Mouse (Mus musculus): ENCODE results near the gene C2cd3. TPM values are rescaled to one million over a fixed set of nuclear protein-coding genes. Genes with fewer than 3 reads are reported as not detected.
A peak's percentile ranks its signal among the peaks of the same experiment; 100 is the strongest.
"Not testable (repeated sequence)": the region's sequence is repeated elsewhere in the genome, so short reads cannot be mapped to it uniquely, and the experiment has no call there.

The C2cd3 gene
- polyA plus RNA-seq, 1 experiment from 2014 or later: 17.5 TPM

- Histone ChIP-seq H3K27ac (replicated peaks) (no peak overlapping the region), H3K4me1 (replicated peaks) (no peaks in the 10 kb centered on the region), H3K9me3 (no peaks in the 10 kb centered on the region), H3K27me3 (no peaks in the 10 kb centered on the region), H3K36me3 (0 out of 2 replicates have a peak, but pooled peaks cover 5% of the 10 kb centered on the region), H3K4me3 (no peak overlapping the region), H3K9ac (no peak overlapping the region), H3K4me2 (no peak overlapping the region)
- 92% methylated on average over 9 of the region's 9 CpGs for WGBS
- ATAC-seq (ENCODE audit: low FRiP score, low read depth): no peak
These were observed 101.9 kb downstream of the C2cd3 start for GRCm38 (mm10) chr7:100473846-100474454.

DNA sequence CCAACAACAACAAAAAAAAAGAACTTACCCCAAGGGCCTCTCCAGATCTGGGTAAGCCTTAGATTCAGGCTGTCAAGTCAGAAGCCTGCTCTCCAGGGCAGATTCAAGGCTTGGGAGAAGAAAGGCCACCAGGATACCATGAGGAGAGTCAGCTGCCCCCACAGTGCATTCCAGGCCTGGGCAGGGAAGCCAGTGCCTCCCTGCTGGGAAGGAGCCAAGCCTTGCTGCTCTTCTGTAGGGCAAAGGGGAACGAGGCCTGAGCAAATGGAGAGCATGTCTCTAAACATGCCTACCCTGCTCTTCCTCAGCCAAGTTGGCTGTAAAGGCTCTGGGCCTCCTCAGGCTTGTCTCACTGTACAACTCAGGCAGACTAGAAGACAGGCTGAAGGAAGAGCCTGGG is 102.6 kb downstream of the C2cd3 start:
- no peak overlapping the region for H3K9ac ChIP-seq
- H3K4me1 ChIP-seq (replicated peaks): no peaks in the 10 kb centered on the region
- H3K4me2 ChIP-seq: no peak overlapping the region
- H3K9me3 ChIP-seq: no peaks in the 10 kb centered on the region
- H3K36me3 ChIP-seq: 0 out of 2 replicates have a peak, but pooled peaks cover under 1% of the 10 kb centered on the region
- WGBS: 56% methylated on average over 1 of the region's 1 CpGs
- no peak for ATAC-seq (ENCODE audit: low FRiP score, low read depth)
- H3K4me3 ChIP-seq: no peak overlapping the region
- H3K27ac ChIP-seq (replicated peaks): no peak overlapping the region
- no peaks in the 10 kb centered on the region for H3K27me3 ChIP-seq

- Histone ChIP-seq H3K4me3 (no peak overlapping the region), H3K4me1 (replicated peaks) (no peaks in the 10 kb centered on the region), H3K36me3 (no peaks in the 10 kb centered on the region), H3K27ac (replicated peaks) (no peak overlapping the region), H3K4me2 (no peak overlapping the region), H3K27me3 (no peaks in the 10 kb centered on the region), H3K9ac (no peak overlapping the region), H3K9me3 (no peaks in the 10 kb centered on the region)
- 74% methylated on average over 20 of the region's 20 CpGs for WGBS
- no peak for ATAC-seq (ENCODE audit: low FRiP score, low read depth)
These were observed 107.2 kb downstream of the C2cd3 start for GRCm38 (mm10) chr7:100479100-100479822.

DNA sequence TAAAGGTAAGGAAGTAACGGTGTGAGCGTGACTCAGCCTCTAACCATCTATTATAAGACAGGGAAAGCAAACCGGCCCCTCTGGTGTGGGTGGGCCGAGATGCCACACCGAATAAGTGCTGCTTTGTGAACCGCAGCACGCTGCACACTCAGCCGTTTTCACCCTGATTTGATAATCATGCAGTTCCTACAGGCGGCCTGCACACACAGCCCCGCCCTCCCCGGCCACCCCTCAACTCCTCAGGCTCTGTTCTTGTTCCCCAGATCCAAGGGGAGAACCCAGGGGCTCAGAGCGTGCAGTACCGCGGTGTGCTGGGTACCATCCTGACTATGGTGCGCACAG is 107.8 kb downstream of the C2cd3 start:
- H3K27me3 ChIP-seq: no peaks in the 10 kb centered on the region
- no peak overlapping the region for H3K9ac ChIP-seq
- no peak overlapping the region for H3K4me3 ChIP-seq
- no peak overlapping the region for H3K4me2 ChIP-seq
- no peaks in the 10 kb centered on the region for H3K4me1 ChIP-seq (replicated peaks)
- H3K27ac ChIP-seq (replicated peaks): no peak overlapping the region
- no peak for ATAC-seq (ENCODE audit: low FRiP score, low read depth)
- 66% methylated on average over 15 of the region's 15 CpGs for WGBS
- no peaks in the 10 kb centered on the region for H3K9me3 ChIP-seq
- no peaks in the 10 kb centered on the region for H3K36me3 ChIP-seq

DNA sequence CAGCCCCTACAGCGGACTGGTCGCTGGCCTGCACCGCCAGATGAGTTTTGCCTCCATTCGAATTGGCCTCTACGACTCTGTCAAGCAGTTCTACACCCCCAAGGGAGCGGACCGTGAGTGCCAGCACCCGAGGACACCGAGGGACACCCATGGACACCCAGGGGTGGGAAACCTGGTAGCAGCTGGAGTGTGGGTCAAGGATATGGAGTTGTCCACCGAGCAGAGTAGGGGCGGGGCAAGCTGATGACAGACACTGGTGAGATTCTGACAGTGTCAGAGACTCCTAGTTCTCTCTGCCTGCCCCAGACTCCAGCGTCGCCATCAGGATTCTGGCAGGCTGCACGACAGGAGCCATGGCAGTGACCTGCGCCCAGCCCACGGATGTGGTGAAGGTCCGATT is 108.1 kb downstream of the C2cd3 start:
- no peak overlapping the region for H3K27ac ChIP-seq (replicated peaks)
- no peaks in the 10 kb centered on the region for H3K9me3 ChIP-seq
- WGBS: 86% methylated on average over 17 of the region's 17 CpGs
- H3K4me2 ChIP-seq: no peak overlapping the region
- H3K4me1 ChIP-seq (replicated peaks): no peaks in the 10 kb centered on the region
- H3K36me3 ChIP-seq: no peaks in the 10 kb centered on the region
- no peak for ATAC-seq (ENCODE audit: low FRiP score, low read depth)
- no peaks in the 10 kb centered on the region for H3K27me3 ChIP-seq
- H3K4me3 ChIP-seq: no peak overlapping the region
- H3K9ac ChIP-seq: no peak overlapping the region

- H3K4me1 ChIP-seq (replicated peaks); H3K9ac ChIP-seq; H3K4me3 ChIP-seq; H3K27ac ChIP-seq (replicated peaks); H3K4me2 ChIP-seq; H3K36me3 ChIP-seq; H3K9me3 ChIP-seq; ATAC-seq (ENCODE audit: low FRiP score, low read depth); H3K27me3 ChIP-seq: not testable (repeated sequence)
- 81% methylated on average over 2 of the region's 2 CpGs for WGBS
These were observed 110.0 kb downstream of the C2cd3 start for GRCm38 (mm10) chr7:100482046-100482445.

DNA sequence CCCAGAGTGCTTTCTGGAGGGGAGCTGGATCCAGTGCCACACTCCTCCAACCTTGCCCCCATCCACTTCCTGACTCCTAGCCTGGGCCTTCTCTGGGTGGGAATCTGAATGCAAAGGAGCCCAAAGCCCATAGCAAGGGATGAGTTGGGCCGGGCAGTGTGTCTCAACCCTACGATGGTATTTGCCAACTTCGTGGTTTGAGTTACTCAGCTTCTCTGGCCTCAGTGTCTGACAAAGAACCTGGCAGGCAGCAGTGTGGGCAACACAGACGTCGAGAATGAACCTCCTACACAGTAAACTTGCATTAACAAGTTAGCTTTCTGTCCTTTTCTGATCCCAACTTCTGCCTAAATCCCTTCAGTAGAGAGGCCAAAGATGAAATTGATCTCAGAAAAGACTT is 112.5 kb downstream of the C2cd3 start:
- Histone ChIP-seq H3K4me3 (no peak overlapping the region), H3K9me3 (no peaks in the 10 kb centered on the region), H3K27ac (replicated peaks) (no peak overlapping the region), H3K4me1 (replicated peaks) (0 out of 2 replicates have a peak, but pooled peaks cover 3% of the 10 kb centered on the region), H3K36me3 (no peaks in the 10 kb centered on the region), H3K27me3 (no peaks in the 10 kb centered on the region), H3K4me2 (no peak overlapping the region), H3K9ac (no peak overlapping the region)
- 78% methylated on average over 5 of the region's 5 CpGs for WGBS
- ATAC-seq (ENCODE audit: low FRiP score, low read depth): no peak

GRCm38 (mm10) chr7:100487301-100487700 is 115.3 kb downstream of the C2cd3 start:
- no peaks in the 10 kb centered on the region for H3K36me3 ChIP-seq
- peaks cover 5% of the 10 kb centered on the region; the same call in 1 of the 2 replicates for H3K4me1 ChIP-seq (replicated peaks)
- ATAC-seq (ENCODE audit: low FRiP score, low read depth): no peak
- 72% methylated on average over 2 of the region's 2 CpGs for WGBS
- no peak overlapping the region for H3K4me3 ChIP-seq
- no peak overlapping the region for H3K4me2 ChIP-seq
- H3K27ac ChIP-seq (replicated peaks): no peak overlapping the region
- H3K9ac ChIP-seq: no peak overlapping the region
- H3K27me3 ChIP-seq: no peaks in the 10 kb centered on the region
- no peaks in the 10 kb centered on the region for H3K9me3 ChIP-seq

DNA sequence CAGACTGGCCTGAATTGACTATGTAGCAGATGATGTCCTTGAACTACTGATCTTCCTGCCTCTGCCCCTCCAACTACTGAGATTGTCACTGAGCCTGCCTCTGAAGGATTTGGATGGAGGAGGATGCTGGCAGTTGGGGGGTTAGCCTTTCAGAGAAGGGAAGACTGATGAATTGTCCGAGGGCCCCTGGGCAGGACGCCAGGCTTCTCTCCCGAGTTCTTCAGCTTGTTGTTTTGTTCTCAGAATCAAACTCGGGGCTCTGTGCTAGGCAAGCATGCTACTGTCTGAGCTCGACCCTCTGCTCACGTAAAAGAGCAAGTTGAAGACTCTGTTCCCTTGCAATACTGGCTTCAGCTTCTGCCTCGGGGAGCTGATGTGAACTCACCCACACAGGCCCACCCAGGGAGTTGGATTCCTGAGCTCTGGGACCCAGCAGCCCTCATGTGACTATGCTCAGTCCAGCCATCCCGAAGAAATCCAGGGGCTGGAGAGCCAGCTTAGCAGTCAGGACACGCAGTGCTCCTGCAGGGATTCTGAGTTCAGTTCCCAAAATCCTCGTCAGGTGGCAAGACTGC is 116.5 kb downstream of the C2cd3 start:
- H3K36me3 ChIP-seq: no peaks in the 10 kb centered on the region
- H3K4me3 ChIP-seq: no peak overlapping the region
- H3K9ac ChIP-seq: no peak overlapping the region
- H3K27me3 ChIP-seq: no peaks in the 10 kb centered on the region
- H3K4me1 ChIP-seq (replicated peaks): peaks cover 17% of the 10 kb centered on the region
- H3K27ac ChIP-seq (replicated peaks): peak overlapping the region; percentile 46
- ATAC-seq (ENCODE audit: low FRiP score, low read depth): peak; percentile 62; the same call in 1 of the 2 replicates
- 28% methylated on average over 10 of the region's 10 CpGs for WGBS
- H3K9me3 ChIP-seq: no peaks in the 10 kb centered on the region
- no peak overlapping the region for H3K4me2 ChIP-seq

- ATAC-seq (ENCODE audit: low FRiP score, low read depth): no peak
- peak overlapping the region; percentile 37 for H3K4me3 ChIP-seq
- WGBS: 4% methylated on average over 29 of the region's 36 CpGs
- no peaks in the 10 kb centered on the region for H3K27me3 ChIP-seq
- no peaks in the 10 kb centered on the region for H3K9me3 ChIP-seq
- H3K9ac ChIP-seq: peak overlapping the region; percentile 31
- peaks cover 48% of the 10 kb centered on the region for H3K4me1 ChIP-seq (replicated peaks)
- H3K27ac ChIP-seq (replicated peaks): no peak overlapping the region
- peak overlapping the region; percentile 65 for H3K4me2 ChIP-seq
- H3K36me3 ChIP-seq: no peaks in the 10 kb centered on the region
These were observed 120.5 kb downstream of the C2cd3 start for GRCm38 (mm10) chr7:100492391-100493116.

- ATAC-seq (ENCODE audit: low FRiP score, low read depth): no peak
- H3K27ac ChIP-seq (replicated peaks): peak within 1 kb of the TSS; percentile 49
- H3K9me3 ChIP-seq: no peaks in the 10 kb centered on the region
These were observed 121.1 kb downstream of the C2cd3 start, which contains the start of gene Ucp2 for GRCm38 (mm10) chr7:100493117-100493483. Gene Ucp2 (plus strand): TSS chr7:100493337.

More at GRCm38 (mm10) chr7:100493117-100493483, 121.1 kb downstream of the C2cd3 start, which contains the start of gene Ucp2:
- Histone ChIP-seq H3K4me1 (replicated peaks) (peaks cover 48% of the 10 kb centered on the region), H3K9ac (peak within 1 kb of the TSS; percentile 31), H3K4me3 (peak within 1 kb of the TSS; percentile 37), H3K27me3 (no peaks in the 10 kb centered on the region), H3K36me3 (no peaks in the 10 kb centered on the region), H3K4me2 (peak within 1 kb of the TSS; percentile 65)
- under 1% methylated on average over 27 of the region's 27 CpGs for WGBS
